Mouse (Mus musculus): Measurements from ENCODE around the gene Zswim8. TPM values are rescaled to one million over a fixed set of nuclear protein-coding genes. Genes with fewer than 3 reads are reported as not detected.

The Zswim8 gene
- total RNA-seq, 1 experiment = 33.9 TPM

- Histone ChIP-seq H3K36me3 (ENCODE audit: control insufficient read depth, insufficient read depth, low read length, poor library complexity, severe bottlenecking) (peaks cover 34% of the 10 kb centered on the region), H3K27ac (ENCODE audit: insufficient read depth, low read depth, low read length, poor library complexity, severe bottlenecking) (no peak overlapping the region)
- in situ Hi-C loops (cut with MboI; ENCODE audit: low sequenced_read_pairs in 2 of 2, unreplicated experiment in 2 of 2) = no loop called here
Observed at GRCm38 (mm10) chr14:20737306-20737705, 30.0 kb downstream of the Zswim8 start.

GRCm38 (mm10) chr14:20738511-20738910 is 31.2 kb downstream of the Zswim8 start:
- H3K36me3 ChIP-seq (ENCODE audit: control insufficient read depth, insufficient read depth, low read length, poor library complexity, severe bottlenecking) = peaks cover 36% of the 10 kb centered on the region
- in situ Hi-C loops (cut with MboI; ENCODE audit: low sequenced_read_pairs in 2 of 2, unreplicated experiment in 2 of 2) = no loop called here
- peaks cover 0 to 5% of the 10 kb centered on the region in 2 experiments; a peak in 2 of 4 replicates for H3K4me1 ChIP-seq (ENCODE audit: control insufficient read depth in 2 of 2, insufficient read depth in 2 of 2, low read length in 2 of 2, poor library complexity in 1 of 2)
- TF ChIP-seq MAFK (IDR thresholded peaks at IDR 0.05; ENCODE audit: insufficient read depth, low read depth, low read length) (no peak), HCFC1 (IDR thresholded peaks at IDR 0.05; ENCODE audit: borderline replicate concordance, insufficient read depth, low read length) (no peak), CHD2 (IDR thresholded peaks at IDR 0.05; ENCODE audit: low read depth, low read length) (no peak), ZNF384 (IDR thresholded peaks at IDR 0.05; ENCODE audit: low read depth, low read length) (no peak), ZC3H11A (IDR thresholded peaks at IDR 0.05; ENCODE audit: borderline replicate concordance, low read depth, low read length) (no peak)
- no peak for DNase-seq (ENCODE audit: low read depth, low spot score)
- H3K9me3 ChIP-seq (ENCODE audit: control insufficient read depth, insufficient read depth, low read depth, low read length) = no peaks in the 10 kb centered on the region
- H3K4me3 ChIP-seq (ENCODE audit: insufficient read depth in 1 of 2, low read depth in 1 of 2, low read length in 2 of 2, poor library complexity in 1 of 2, severe bottlenecking in 1 of 2) = no peak overlapping the region
- H3K27ac ChIP-seq (ENCODE audit: insufficient read depth, low read depth, low read length, poor library complexity, severe bottlenecking) = no peak overlapping the region
- no peak overlapping the region for H3K9ac ChIP-seq (ENCODE audit: insufficient read depth, low read depth, low read length, poor library complexity, severe bottlenecking)

More at GRCm38 (mm10) chr14:20737306-20737705, 30.0 kb downstream of the Zswim8 start:
- TF ChIP-seq ZNF384 (IDR thresholded peaks at IDR 0.05; ENCODE audit: low read depth, low read length) (no peak), MAFK (IDR thresholded peaks at IDR 0.05; ENCODE audit: insufficient read depth, low read depth, low read length) (0 out of 2 replicates have a peak, but pooled peaks have one; percentile 9)
- H3K4me1 ChIP-seq (ENCODE audit: control insufficient read depth in 2 of 2, insufficient read depth in 2 of 2, low read length in 2 of 2, poor library complexity in 1 of 2) = peaks cover 0 to 5% of the 10 kb centered on the region in 2 experiments; a peak in 2 of 4 replicates
- H3K9ac ChIP-seq (ENCODE audit: insufficient read depth, low read depth, low read length, poor library complexity, severe bottlenecking) = peak overlapping the region; percentile 61
- peak overlapping the region; percentile 29 to 48; a peak in 2 of 4 replicates for H3K4me3 ChIP-seq (ENCODE audit: insufficient read depth in 1 of 2, low read depth in 1 of 2, low read length in 2 of 2, poor library complexity in 1 of 2, severe bottlenecking in 1 of 2)
- H3K9me3 ChIP-seq (ENCODE audit: control insufficient read depth, insufficient read depth, low read depth, low read length) = no peaks in the 10 kb centered on the region
- DNase-seq (ENCODE audit: low read depth, low spot score) = peak; percentile 92

GRCm38 (mm10) chr14:20741301-20741700 is 33.9 kb downstream of the Zswim8 start:
- in situ Hi-C loops (cut with MboI; ENCODE audit: low sequenced_read_pairs in 2 of 2, unreplicated experiment in 2 of 2) = no loop called here
- TF ChIP-seq ZC3H11A (IDR thresholded peaks at IDR 0.05; ENCODE audit: borderline replicate concordance, low read depth, low read length) (no peak), ZNF384 (IDR thresholded peaks at IDR 0.05; ENCODE audit: low read depth, low read length) (no peak), CHD2 (IDR thresholded peaks at IDR 0.05; ENCODE audit: low read depth, low read length) (no peak), HCFC1 (IDR thresholded peaks at IDR 0.05; ENCODE audit: borderline replicate concordance, insufficient read depth, low read length) (no peak), MAFK (IDR thresholded peaks at IDR 0.05; ENCODE audit: insufficient read depth, low read depth, low read length) (no peak)

GRCm38 (mm10) chr14:20743614-20744013 is 36.3 kb downstream of the Zswim8 start:
- Histone ChIP-seq H3K27ac (ENCODE audit: insufficient read depth, low read depth, low read length, poor library complexity, severe bottlenecking) (no peak overlapping the region), H3K9ac (ENCODE audit: insufficient read depth, low read depth, low read length, poor library complexity, severe bottlenecking) (no peak overlapping the region), H3K4me1 (ENCODE audit: control insufficient read depth in 2 of 2, insufficient read depth in 2 of 2, low read length in 2 of 2, poor library complexity in 1 of 2) (peaks cover 0 to 2% of the 10 kb centered on the region in 2 experiments; a peak in 1 of 4 replicates), H3K4me3 (ENCODE audit: insufficient read depth in 1 of 2, low read depth in 1 of 2, low read length in 2 of 2, poor library complexity in 1 of 2, severe bottlenecking in 1 of 2) (no peak overlapping the region), H3K36me3 (ENCODE audit: control insufficient read depth, insufficient read depth, low read length, poor library complexity, severe bottlenecking) (peaks cover 26% of the 10 kb centered on the region; the same call in 1 of the 2 replicates), H3K9me3 (ENCODE audit: control insufficient read depth, insufficient read depth, low read depth, low read length) (no peaks in the 10 kb centered on the region)
- TF ChIP-seq ZC3H11A (IDR thresholded peaks at IDR 0.05; ENCODE audit: borderline replicate concordance, low read depth, low read length) (no peak), HCFC1 (IDR thresholded peaks at IDR 0.05; ENCODE audit: borderline replicate concordance, insufficient read depth, low read length) (no peak), ZNF384 (IDR thresholded peaks at IDR 0.05; ENCODE audit: low read depth, low read length) (no peak), CHD2 (IDR thresholded peaks at IDR 0.05; ENCODE audit: low read depth, low read length) (no peak), MAFK (IDR thresholded peaks at IDR 0.05; ENCODE audit: insufficient read depth, low read depth, low read length) (no peak)
- no peak for DNase-seq (ENCODE audit: low read depth, low spot score)
- in situ Hi-C loops (cut with MboI; ENCODE audit: low sequenced_read_pairs in 2 of 2, unreplicated experiment in 2 of 2) = no loop called here

More at GRCm38 (mm10) chr14:20741301-20741700, 33.9 kb downstream of the Zswim8 start:
- Histone ChIP-seq H3K27ac (ENCODE audit: insufficient read depth, low read depth, low read length, poor library complexity, severe bottlenecking) (no peak overlapping the region; the same call in 1 of the 2 replicates), H3K9me3 (ENCODE audit: control insufficient read depth, insufficient read depth, low read depth, low read length) (no peaks in the 10 kb centered on the region), H3K4me1 (ENCODE audit: control insufficient read depth in 2 of 2, insufficient read depth in 2 of 2, low read length in 2 of 2, poor library complexity in 1 of 2) (peaks cover 0 to under 1% of the 10 kb centered on the region in 2 experiments; a peak in 2 of 4 replicates), H3K4me3 (ENCODE audit: insufficient read depth in 1 of 2, low read depth in 1 of 2, low read length in 2 of 2, poor library complexity in 1 of 2, severe bottlenecking in 1 of 2) (no peak overlapping the region), H3K36me3 (ENCODE audit: control insufficient read depth, insufficient read depth, low read length, poor library complexity, severe bottlenecking) (peaks cover 30% of the 10 kb centered on the region; the same call in 1 of the 2 replicates), H3K9ac (ENCODE audit: insufficient read depth, low read depth, low read length, poor library complexity, severe bottlenecking) (no peak overlapping the region)
- no peak for DNase-seq (ENCODE audit: low read depth, low spot score)

All from ES-E14 (cell line).